In the genomic region with DNA sequence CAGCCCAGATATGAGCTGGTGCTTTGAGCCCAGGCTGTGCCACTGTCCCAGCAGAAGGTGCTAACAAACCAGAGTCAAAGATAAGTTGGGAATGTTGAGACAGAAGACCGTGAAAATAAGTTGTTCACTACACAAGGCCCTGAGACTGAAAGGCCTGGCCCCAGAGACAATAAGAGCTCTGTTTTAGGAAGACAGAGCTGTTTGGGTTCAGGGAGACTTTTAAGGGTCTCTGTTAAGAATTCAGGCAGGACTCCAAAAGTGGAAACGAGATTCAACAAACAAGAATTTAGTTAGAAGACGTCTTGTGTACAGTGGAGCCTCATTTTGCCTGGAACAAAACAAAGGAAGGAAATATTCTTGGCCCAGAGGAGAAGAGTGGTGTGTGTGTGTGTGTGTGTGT, we compare ENCODE assay signal across 9 mouse cellular contexts. TPM values are rescaled to one million over a fixed set of nuclear protein-coding genes. Genes with fewer than 3 reads are reported as not detected.
DNase-seq lines count a peak whose midpoint lies in the region; ATAC-seq and TF ChIP-seq lines count a peak whose summit lies in the region.
"Had no signal": no experiment of that assay in that cellular context is flagged by ENCODE, and none has a peak within 500 bp of the region (broad histone marks: within the 10 kb centered on the region; RNA-seq: fewer than 3 reads in every experiment).

No protein-coding gene starts in this region.

- no peak overlapping the region for H3K9ac ChIP-seq in heart, postnatal 0 days (replicated peaks; ENCODE audit: low read depth, low read length)
- no peak overlapping the region for H3K9ac ChIP-seq in hindbrain, embryonic 12.5 days
- no peak overlapping the region for H3K9ac ChIP-seq in midbrain, embryonic 13.5 days (replicated peaks)

- peaks cover 11% of the 10 kb centered on the region for H3K36me3 ChIP-seq in heart, postnatal 0 days (replicated peaks; ENCODE audit: control insufficient read depth, insufficient read depth, low read length)
- peaks cover 5% of the 10 kb centered on the region; the same call in 1 of the 2 replicates for H3K36me3 ChIP-seq in hindbrain, embryonic 12.5 days
- H3K36me3 ChIP-seq in midbrain, embryonic 13.5 days: 0 out of 2 replicates have a peak, but pooled peaks cover 3% of the 10 kb centered on the region

- DNase-seq in heart, postnatal 0 days (ENCODE audit: low spot score): no peak
- no peak for DNase-seq in heart, postnatal 36 days
- no peak for DNase-seq in frontal cortex, postnatal 36 days (ENCODE audit: low spot score in 2 of 2)
- no peak for DNase-seq in adrenal gland, adult 18-20 months (ENCODE audit: low spot score in 2 of 2)
- no peak for DNase-seq in right cerebral cortex, postnatal 25 days
- DNase-seq: adrenal gland, postnatal 36 days had no signal

- 0 out of 2 replicates have a peak, but pooled peaks have one; percentile 9 for ATAC-seq in heart, postnatal 0 days (ENCODE audit: insufficient read depth, low read depth)
- ATAC-seq in hindbrain, embryonic 12.5 days (ENCODE audit: low FRiP score): peak; percentile 43; the same call in 1 of the 2 replicates
- peak; percentile 43; the same call in 1 of the 2 replicates for ATAC-seq in midbrain, embryonic 13.5 days

- 32% methylated on average over 3 of the region's 3 CpGs for WGBS in heart, postnatal 0 days
- WGBS in hindbrain, embryonic 12.5 days: 64% methylated on average over 3 of the region's 3 CpGs
- 54% methylated on average over 3 of the region's 3 CpGs for whole genome bisulfite sequencing in midbrain, embryonic 13.5 days

- 0 out of 2 replicates have a peak overlapping the region, but pooled peaks have one; percentile 43 for H3K4me2 ChIP-seq in heart, postnatal 0 days (ENCODE audit: low read depth, low read length)
- no peak overlapping the region for H3K4me2 ChIP-seq in hindbrain, embryonic 12.5 days (replicated peaks)
- H3K4me2 ChIP-seq in midbrain, embryonic 13.5 days (replicated peaks): no peak overlapping the region

- TF ChIP-seq EP300 in heart, postnatal 0 days (IDR thresholded peaks at IDR 0.05; ENCODE audit: low read depth): no peak

- no peak for TF ChIP-seq POLR2A in cortical plate, adult 2 months (IDR thresholded peaks at IDR 0.05; ENCODE audit: extremely low read depth, insufficient read depth, low read length)

- TF ChIP-seq CTCF in heart, postnatal 0 days (IDR thresholded peaks at IDR 0.05; ENCODE audit: low read depth): no peak
- no peak for TF ChIP-seq CTCF in cortical plate, adult 2 months (IDR thresholded peaks at IDR 0.05; ENCODE audit: extremely low read depth, insufficient read depth, low read length)

- H3K4me3 ChIP-seq in heart, postnatal 0 days (ENCODE audit: low read depth, low read length): no peak overlapping the region
- H3K4me3 ChIP-seq in cortical plate, adult 2 months (ENCODE audit: insufficient read depth, low read length): no peak overlapping the region
- H3K4me3 ChIP-seq in hindbrain, embryonic 12.5 days: no peak overlapping the region
- no peak overlapping the region for H3K4me3 ChIP-seq in midbrain, embryonic 13.5 days (replicated peaks)

- intact Hi-C loops in heart, postnatal 36 days (cut with DNase I): no loop called here

- no peaks in the 10 kb centered on the region for H3K27me3 ChIP-seq in heart, postnatal 0 days (ENCODE audit: control insufficient read depth, insufficient read depth, low read length)
- H3K27me3 ChIP-seq in hindbrain, embryonic 12.5 days: no peaks in the 10 kb centered on the region
- no peaks in the 10 kb centered on the region for H3K27me3 ChIP-seq in midbrain, embryonic 13.5 days

- peaks cover 14% of the 10 kb centered on the region for H3K4me1 ChIP-seq in heart, postnatal 0 days (ENCODE audit: control insufficient read depth, insufficient read depth)
- no peaks in the 10 kb centered on the region for H3K4me1 ChIP-seq in cortical plate, adult 2 months (ENCODE audit: control insufficient read depth, insufficient read depth, low read length)
- peaks cover 6% of the 10 kb centered on the region for H3K4me1 ChIP-seq in hindbrain, embryonic 12.5 days
- peaks cover 6% of the 10 kb centered on the region for H3K4me1 ChIP-seq in midbrain, embryonic 13.5 days (replicated peaks)

- H3K27ac ChIP-seq in heart, postnatal 0 days (ENCODE audit: low read depth): peak overlapping the region; percentile 71
- peak overlapping the region; percentile 24; the same call in 1 of the 2 replicates for H3K27ac ChIP-seq in cortical plate, adult 2 months (ENCODE audit: insufficient read depth, low read length)
- peak overlapping the region; percentile 62; the same call in 1 of the 2 replicates for H3K27ac ChIP-seq in hindbrain, embryonic 12.5 days
- 0 out of 2 replicates have a peak overlapping the region, but pooled peaks have one; percentile 42 for H3K27ac ChIP-seq in midbrain, embryonic 13.5 days

- no peaks in the 10 kb centered on the region for H3K9me3 ChIP-seq in heart, postnatal 0 days (replicated peaks; ENCODE audit: control insufficient read depth, low read length)
- H3K9me3 ChIP-seq in hindbrain, embryonic 12.5 days (replicated peaks): no peaks in the 10 kb centered on the region
- H3K9me3 ChIP-seq in midbrain, embryonic 13.5 days: no peaks in the 10 kb centered on the region

RNA-seq across cellular contexts. Expression of a gene that starts 6.8 kb away (rescaled TPM):
- total RNA-seq in heart, postnatal 0 days (2014; rRNA removed; ENCODE audit: low replicate concordance): 30.0 and 31.0 TPM in 2 replicates
- 48.8 and 49.8 TPM in 2 replicates for polyA plus RNA-seq in heart, postnatal 0 days (2015; fragmentation: Nextera tagmentation; extraction: Ambion mirVana)
- total RNA-seq in heart, postnatal 36 days (2021): 10 to 100 TPM; 39.7 to 40.4 TPM
- 33.7 and 34.5 TPM in 2 replicates for polyA plus RNA-seq in cortical plate, adult 2 months (2012; rRNA removed)
- polyA plus RNA-seq in hindbrain, embryonic 12.5 days (2016; fragmentation: Nextera tagmentation; extraction: Ambion mirVana): 34.0 and 34.1 TPM in 2 replicates
- polyA plus RNA-seq in midbrain, embryonic 13.5 days (2015; fragmentation: Nextera tagmentation; extraction: Ambion mirVana): 28.3 and 31.6 TPM in 2 replicates
- 100 to 1,000 TPM in 1 of 2 experiments, 10 to 100 TPM in 1; 99.5 to 102 TPM for total RNA-seq in adrenal gland, adult 18-20 months (2021)

RNA-seq across cellular contexts. Expression of a gene that starts 12.1 kb away (rescaled TPM):
- 2.4 TPM in 1 of 2 replicates, not detected in the other for total RNA-seq in heart, postnatal 0 days (2014; rRNA removed; ENCODE audit: low replicate concordance)
- 0.27 TPM in 1 of 2 replicates, not detected in the other for polyA plus RNA-seq in heart, postnatal 0 days (2015; fragmentation: Nextera tagmentation; extraction: Ambion mirVana)
- under 1 TPM in 1 of 2 experiments, not detected in 1; 0.47 TPM for total RNA-seq in heart, postnatal 36 days (2021)
- polyA plus RNA-seq in cortical plate, adult 2 months (2012; rRNA removed): not detected in 2 replicates
- polyA plus RNA-seq in hindbrain, embryonic 12.5 days (2016; fragmentation: Nextera tagmentation; extraction: Ambion mirVana): not detected in 2 replicates
- not detected in 2 replicates for polyA plus RNA-seq in midbrain, embryonic 13.5 days (2015; fragmentation: Nextera tagmentation; extraction: Ambion mirVana)
- not detected for total RNA-seq in adrenal gland, adult 18-20 months (2021)
- total RNA-seq: adrenal gland, postnatal 36 days had no signal

RNA-seq across cellular contexts. Expression of a gene that starts 26.6 kb away (rescaled TPM):
- 44.4 and 63.3 TPM in 2 replicates for total RNA-seq in heart, postnatal 0 days (2014; rRNA removed; ENCODE audit: low replicate concordance)
- polyA plus RNA-seq in heart, postnatal 0 days (2015; fragmentation: Nextera tagmentation; extraction: Ambion mirVana): 89.0 and 99.4 TPM in 2 replicates
- 100 to 1,000 TPM; 113 to 116 TPM for total RNA-seq in heart, postnatal 36 days (2021)
- polyA plus RNA-seq in cortical plate, adult 2 months (2012; rRNA removed): 12.6 and 13.5 TPM in 2 replicates
- 8.5 and 10.1 TPM in 2 replicates for polyA plus RNA-seq in hindbrain, embryonic 12.5 days (2016; fragmentation: Nextera tagmentation; extraction: Ambion mirVana)
- 7.1 and 7.6 TPM in 2 replicates for polyA plus RNA-seq in midbrain, embryonic 13.5 days (2015; fragmentation: Nextera tagmentation; extraction: Ambion mirVana)
- total RNA-seq in adrenal gland, adult 18-20 months (2021): 100 to 1,000 TPM; 176 to 268 TPM
